Mouse (Mus musculus): ENCODE data around the gene Tmem179b. TPM values are rescaled to one million over a fixed set of nuclear protein-coding genes. Genes with fewer than 3 reads are reported as not detected.

The Tmem179b gene
- polyA plus RNA-seq, 1 experiment: 10.3 TPM

GRCm38 (mm10) chr19:8815812-8816211 is 41.5 kb upstream of the Tmem179b start:
- Histone ChIP-seq H3K4me1 (ENCODE audit: control insufficient read depth) (peaks cover 37% of the 10 kb centered on the region), H3K36me3 (ENCODE audit: control insufficient read depth) (peaks cover 70% of the 10 kb centered on the region), H3K27me3 (ENCODE audit: control insufficient read depth) (no peaks in the 10 kb centered on the region), H3K9me3 (ENCODE audit: control insufficient read depth, low read length) (no peaks in the 10 kb centered on the region), H3K4me3 (replicated peaks) (no peak overlapping the region)
- TF ChIP-seq TAL1 (IDR thresholded peaks at IDR 0.05; ENCODE audit: low read length) (no peak), GATA1 (IDR thresholded peaks at IDR 0.05; ENCODE audit: low read length) (no peak)

- H3K36me3 ChIP-seq (ENCODE audit: control insufficient read depth): peaks cover 81% of the 10 kb centered on the region
- no peak overlapping the region for H3K4me3 ChIP-seq (replicated peaks)
- peaks cover 32% of the 10 kb centered on the region for H3K4me1 ChIP-seq (ENCODE audit: control insufficient read depth)
- H3K27me3 ChIP-seq (ENCODE audit: control insufficient read depth): no peaks in the 10 kb centered on the region
- TF ChIP-seq TAL1 (IDR thresholded peaks at IDR 0.05; ENCODE audit: low read length) (no peak), GATA1 (IDR thresholded peaks at IDR 0.05; ENCODE audit: low read length) (no peak)
- no peaks in the 10 kb centered on the region for H3K9me3 ChIP-seq (ENCODE audit: control insufficient read depth, low read length)
Observed at GRCm38 (mm10) chr19:8806810-8807209, 32.5 kb upstream of the Tmem179b start.

GRCm38 (mm10) chr19:8803879-8804660 is 29.8 kb upstream of the Tmem179b start:
- H3K9me3 ChIP-seq (ENCODE audit: control insufficient read depth, low read length): no peaks in the 10 kb centered on the region
- no peaks in the 10 kb centered on the region for H3K27me3 ChIP-seq (ENCODE audit: control insufficient read depth)
- H3K4me1 ChIP-seq (ENCODE audit: control insufficient read depth): peaks cover 51% of the 10 kb centered on the region
- no peak for TF ChIP-seq TAL1 (IDR thresholded peaks at IDR 0.05; ENCODE audit: low read length)
- no peak overlapping the region for H3K4me3 ChIP-seq (replicated peaks)
- peaks cover 55% of the 10 kb centered on the region for H3K36me3 ChIP-seq (ENCODE audit: control insufficient read depth)

DNA sequence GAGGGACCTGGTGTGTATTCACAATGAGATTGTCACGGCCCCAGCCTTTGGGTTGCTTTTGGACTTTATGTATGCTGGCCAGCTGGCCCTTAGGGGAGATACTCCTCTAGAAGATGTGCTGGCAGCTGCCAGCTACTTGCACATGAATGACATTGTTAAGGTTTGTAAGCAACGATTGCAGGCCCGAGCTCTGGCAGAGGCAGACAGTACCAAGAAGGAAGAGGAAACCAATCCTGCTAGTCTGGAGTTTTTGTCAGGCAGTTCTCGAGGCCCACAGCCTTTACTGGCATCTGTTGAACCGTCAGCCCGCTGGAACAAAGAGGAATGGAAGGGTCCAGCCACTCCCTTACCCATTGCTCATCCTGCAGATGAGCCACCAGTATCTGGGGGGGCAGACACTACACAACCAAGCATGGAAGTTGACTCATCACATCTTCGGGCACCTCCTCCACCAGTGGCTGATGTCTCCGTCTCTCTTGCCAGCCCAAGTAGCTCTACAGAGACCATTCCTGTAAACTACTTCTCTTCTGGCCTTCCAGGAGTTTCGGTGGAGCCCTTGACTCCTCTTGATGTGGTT is 29.0 kb upstream of the Tmem179b start:
- H3K36me3 ChIP-seq (ENCODE audit: control insufficient read depth): peaks cover 47% of the 10 kb centered on the region
- H3K27me3 ChIP-seq (ENCODE audit: control insufficient read depth): no peaks in the 10 kb centered on the region
- H3K9me3 ChIP-seq (ENCODE audit: control insufficient read depth, low read length): no peaks in the 10 kb centered on the region
- peaks cover 58% of the 10 kb centered on the region for H3K4me1 ChIP-seq (ENCODE audit: control insufficient read depth)
- H3K4me3 ChIP-seq (replicated peaks): peak overlapping the region; percentile 84
- no peak for TF ChIP-seq GATA1 (IDR thresholded peaks at IDR 0.05; ENCODE audit: low read length)
- no peak for TF ChIP-seq TAL1 (IDR thresholded peaks at IDR 0.05; ENCODE audit: low read length)

- Histone ChIP-seq H3K9me3 (ENCODE audit: control insufficient read depth, low read length) (no peaks in the 10 kb centered on the region), H3K4me3 (replicated peaks) (peak within 1 kb of the TSS; percentile 84), H3K27me3 (ENCODE audit: control insufficient read depth) (no peaks in the 10 kb centered on the region), H3K36me3 (ENCODE audit: control insufficient read depth) (peaks cover 37% of the 10 kb centered on the region), H3K4me1 (ENCODE audit: control insufficient read depth) (peaks cover 68% of the 10 kb centered on the region)
- no peak for TF ChIP-seq TAL1 (IDR thresholded peaks at IDR 0.05; ENCODE audit: low read length)
- TF ChIP-seq GATA1 (IDR thresholded peaks at IDR 0.05; ENCODE audit: low read length): no peak
Observed at GRCm38 (mm10) chr19:8802130-8802821, 28.0 kb upstream of the Tmem179b start, which contains the start of gene Zbtb3. Zbtb3 (plus strand) TSS chr19:8802555.

DNA sequence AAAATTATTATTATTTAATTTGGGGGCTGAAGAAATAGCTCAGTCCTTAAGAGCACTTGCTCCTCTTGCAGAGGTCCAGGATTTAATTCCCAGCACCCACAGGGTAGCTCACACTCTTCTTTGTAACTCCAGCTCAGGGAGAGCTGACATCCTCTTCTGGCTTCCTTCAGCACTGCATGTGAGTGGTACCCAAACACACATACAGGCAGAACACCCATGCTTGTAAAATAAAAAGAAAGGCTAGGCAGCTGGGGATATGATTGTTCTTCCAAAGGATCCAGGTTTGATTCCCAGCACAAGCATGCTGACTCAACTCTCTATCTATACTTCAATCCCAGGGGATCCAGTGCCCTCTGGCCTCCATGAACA is 24.7 kb upstream of the Tmem179b start:
- peak overlapping the region; percentile 92 for H3K4me3 ChIP-seq (replicated peaks)
- no peak for TF ChIP-seq GATA1 (IDR thresholded peaks at IDR 0.05; ENCODE audit: low read length)
- no peak for TF ChIP-seq TAL1 (IDR thresholded peaks at IDR 0.05; ENCODE audit: low read length)
- no peaks in the 10 kb centered on the region for H3K9me3 ChIP-seq (ENCODE audit: control insufficient read depth, low read length)
- H3K36me3 ChIP-seq (ENCODE audit: control insufficient read depth): peaks cover 30% of the 10 kb centered on the region
- no peaks in the 10 kb centered on the region for H3K27me3 ChIP-seq (ENCODE audit: control insufficient read depth)
- peaks cover 65% of the 10 kb centered on the region for H3K4me1 ChIP-seq (ENCODE audit: control insufficient read depth)

DNA sequence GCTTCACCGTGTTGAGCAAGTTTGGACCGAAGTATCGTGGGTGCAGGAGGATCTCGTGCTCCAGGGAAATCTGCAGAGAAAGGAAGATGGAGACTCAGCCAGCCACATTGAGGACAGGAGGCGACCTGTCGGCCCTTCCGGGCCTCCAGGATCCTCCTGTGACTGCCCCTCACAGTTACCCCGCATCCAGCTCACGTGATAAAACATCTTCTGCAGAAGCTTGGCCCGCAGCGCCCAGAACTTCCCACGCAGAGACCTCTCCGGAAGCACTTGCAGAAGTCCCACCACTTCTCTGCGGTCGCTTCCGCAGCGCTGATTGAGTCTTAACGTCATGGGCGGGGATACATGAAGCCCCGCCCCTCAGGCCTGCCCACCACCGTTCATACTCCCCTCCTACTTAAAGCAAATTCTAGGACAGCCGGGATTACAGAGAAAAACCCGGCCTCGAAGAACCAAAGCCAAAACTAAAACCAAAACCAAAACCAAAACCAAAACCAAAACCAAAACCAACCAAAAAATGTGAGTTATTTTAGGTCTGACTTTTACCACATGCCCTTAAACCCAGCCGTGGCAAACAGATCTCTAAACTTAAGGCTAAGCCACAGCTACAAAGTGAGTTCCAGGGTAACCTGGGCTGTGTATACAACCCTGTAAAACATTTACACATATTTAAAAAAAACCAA is 24.1 kb upstream of the Tmem179b start, which contains the start of gene Polr2g:
TSS of gene Polr2g (minus strand) at position 314 of the 683 bp plus-strand sequence.
- no peaks in the 10 kb centered on the region for H3K27me3 ChIP-seq (ENCODE audit: control insufficient read depth)
- H3K36me3 ChIP-seq (ENCODE audit: control insufficient read depth): peaks cover 31% of the 10 kb centered on the region
- H3K4me1 ChIP-seq (ENCODE audit: control insufficient read depth): peaks cover 60% of the 10 kb centered on the region
- H3K4me3 ChIP-seq (replicated peaks): peak within 1 kb of the TSS; percentile 92
- H3K9me3 ChIP-seq (ENCODE audit: control insufficient read depth, low read length): peaks cover 2% of the 10 kb centered on the region
- no peak for TF ChIP-seq GATA1 (IDR thresholded peaks at IDR 0.05; ENCODE audit: low read length)
- no peak for TF ChIP-seq TAL1 (IDR thresholded peaks at IDR 0.05; ENCODE audit: low read length)

DNA sequence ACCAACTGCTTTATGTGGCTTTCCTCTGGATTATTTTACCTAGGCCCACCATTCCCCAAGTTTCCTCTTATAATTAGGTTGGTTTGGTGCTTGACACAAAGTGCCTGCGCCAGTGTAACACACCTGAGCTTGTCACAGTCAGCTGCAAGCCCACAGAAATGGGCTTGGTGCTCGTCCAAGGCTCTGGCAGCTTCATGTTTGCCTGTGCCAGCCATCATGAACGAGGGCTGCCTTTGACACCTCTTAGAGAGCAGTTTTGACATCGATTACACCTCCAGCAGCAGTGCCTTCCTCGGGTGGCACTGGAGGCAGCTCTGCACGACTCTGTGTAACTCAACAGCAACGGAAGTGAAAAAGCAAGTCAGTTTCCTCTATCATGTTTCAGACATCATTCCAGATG is 15.9 kb upstream of the Tmem179b start:
- Histone ChIP-seq H3K36me3 (ENCODE audit: control insufficient read depth) (peaks cover 42% of the 10 kb centered on the region), H3K4me1 (ENCODE audit: control insufficient read depth) (peaks cover 24% of the 10 kb centered on the region), H3K4me3 (replicated peaks) (no peak overlapping the region), H3K9me3 (ENCODE audit: control insufficient read depth, low read length) (peaks cover 6% of the 10 kb centered on the region), H3K27me3 (ENCODE audit: control insufficient read depth) (no peaks in the 10 kb centered on the region)
- no peak for TF ChIP-seq TAL1 (IDR thresholded peaks at IDR 0.05; ENCODE audit: low read length)

DNA sequence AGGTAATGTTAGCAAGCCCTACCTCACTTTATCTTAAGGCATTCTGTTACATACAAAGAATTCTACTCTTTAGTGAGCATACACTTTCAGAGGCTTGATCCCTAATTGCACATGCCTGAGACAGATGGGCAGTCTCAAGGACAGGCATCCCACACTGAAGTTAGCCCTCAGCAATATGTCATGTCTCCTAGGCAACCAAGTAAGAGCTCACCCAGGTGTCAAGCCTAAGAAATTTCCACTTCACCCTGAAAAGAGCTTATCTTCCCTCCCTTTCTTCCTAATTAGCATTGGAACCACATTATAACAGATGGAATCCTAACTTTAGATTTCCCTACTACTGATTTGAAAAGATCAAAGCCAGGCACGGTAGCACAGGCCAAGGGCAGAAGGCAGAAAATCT is 14.9 kb upstream of the Tmem179b start:
- TF ChIP-seq GATA1 (IDR thresholded peaks at IDR 0.05; ENCODE audit: low read length) (no peak), TAL1 (IDR thresholded peaks at IDR 0.05; ENCODE audit: low read length) (no peak)
- peaks cover 6% of the 10 kb centered on the region for H3K9me3 ChIP-seq (ENCODE audit: control insufficient read depth, low read length)
- peaks cover 29% of the 10 kb centered on the region for H3K4me1 ChIP-seq (ENCODE audit: control insufficient read depth)
- no peak overlapping the region for H3K4me3 ChIP-seq (replicated peaks)
- H3K36me3 ChIP-seq (ENCODE audit: control insufficient read depth): peaks cover 34% of the 10 kb centered on the region
- H3K27me3 ChIP-seq (ENCODE audit: control insufficient read depth): no peaks in the 10 kb centered on the region

Data from erythroblast, embryonic 14.5 days (primary cell).